Mouse (Mus musculus): ENCODE measurements around the gene Dhfr. TPM values are rescaled to one million over a fixed set of nuclear protein-coding genes. Genes with fewer than 3 reads are reported as not detected.

The Dhfr gene
- polyA plus RNA-seq, 1 experiment from 2014 or later: 5.3 TPM

Other genes with a start within 250 kb of the Dhfr start
- gene Rasgrf2, start 223.1 kb upstream of the Dhfr start, polyA plus RNA-seq (2015; fragmentation: Nextera tagmentation; extraction: Ambion mirVana): 9.5 and 9.8 TPM in 2 replicates
- gene Gm20379, start 48.7 kb upstream of the Dhfr start, polyA plus RNA-seq (2015; fragmentation: Nextera tagmentation; extraction: Ambion mirVana): 0.74 and 0.88 TPM in 2 replicates
- gene Msh3, start 277 bp downstream of the Dhfr start, polyA plus RNA-seq (2015; fragmentation: Nextera tagmentation; extraction: Ambion mirVana): 21.8 and 22.0 TPM in 2 replicates
- gene Ankrd34b, start 71.2 kb downstream of the Dhfr start, polyA plus RNA-seq (2015; fragmentation: Nextera tagmentation; extraction: Ambion mirVana): 3.4 and 3.5 TPM in 2 replicates
- gene Fam151b, start 129.3 kb downstream of the Dhfr start, polyA plus RNA-seq (2015; fragmentation: Nextera tagmentation; extraction: Ambion mirVana): 0.18 and 0.21 TPM in 2 replicates
- 9.0 and 9.2 TPM in 2 replicates for gene Zfyve16, start 176.1 kb downstream of the Dhfr start, polyA plus RNA-seq (2015; fragmentation: Nextera tagmentation; extraction: Ambion mirVana)
- not detected in 2 replicates for gene Spz1, start 221.4 kb downstream of the Dhfr start, polyA plus RNA-seq (2015; fragmentation: Nextera tagmentation; extraction: Ambion mirVana)

All from hindbrain, embryonic 15.5 days (tissue).